Mouse (Mus musculus): ENCODE data around the gene Nxf1.

GRCm38 (mm10) chr19:8758899-8759298 is 2.0 kb downstream of the Nxf1 start:
- no peak for TF ChIP-seq EP300 (IDR thresholded peaks at IDR 0.05)
- TF ChIP-seq CTCF (IDR thresholded peaks at IDR 0.05) = no peak

Data from lung, postnatal 0 days (tissue).